In the genomic region with DNA sequence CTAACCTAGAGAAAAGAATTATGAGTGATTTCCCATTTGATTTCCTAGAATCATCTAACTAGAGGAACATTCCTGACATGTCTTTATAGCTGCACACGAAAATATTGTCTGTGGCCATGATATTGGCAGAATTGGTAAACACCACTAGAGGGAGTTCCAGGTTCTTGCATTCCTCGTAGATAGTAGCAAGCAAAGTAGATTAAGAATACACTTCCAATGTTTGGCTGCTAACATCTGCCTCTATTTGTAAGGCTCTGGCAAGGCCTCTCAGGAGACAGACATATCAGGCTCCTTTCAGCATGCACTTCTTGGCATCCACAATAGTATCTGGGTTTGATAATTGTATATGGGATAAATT, we compare ENCODE assay signal across 9 mouse cellular contexts. TPM values are rescaled to one million over a fixed set of nuclear protein-coding genes. Genes with fewer than 3 reads are reported as not detected.
DNase-seq lines count a peak whose midpoint lies in the region; ATAC-seq and TF ChIP-seq lines count a peak whose summit lies in the region.
"Had no signal": no experiment of that assay in that cellular context is flagged by ENCODE, and none has a peak within 500 bp of the region (broad histone marks: within the 10 kb centered on the region; RNA-seq: fewer than 3 reads in every experiment).

No protein-coding gene starts in this region.

- dilution Hi-C loops in CH12.LX (cut with MboI; ENCODE audit: extremely low pct_ligation_motif_present, extremely low pct_unique_long_range_greater_than_20kb, low sequenced_read_pairs) = no loop called here

- no peak overlapping the region; the same call in 1 of the 2 replicates for H3K9ac ChIP-seq in CH12.LX (ENCODE audit: insufficient read depth, low read depth)
- no peak overlapping the region for H3K9ac ChIP-seq in liver, embryonic 14.5 days (replicated peaks)

- peaks cover 20% of the 10 kb centered on the region for H3K79me2 ChIP-seq in CH12.LX (replicated peaks; ENCODE audit: control insufficient read depth, extremely low read depth, insufficient read depth, poor library complexity, severe bottlenecking)

- H3K36me3 ChIP-seq in CH12.LX (replicated peaks in 1 of 2; ENCODE audit: control insufficient read depth in 1 of 2, insufficient read depth in 1 of 2, low read length in 1 of 2) = peaks cover 0 to 9% of the 10 kb centered on the region in 2 experiments
- no peaks in the 10 kb centered on the region; the same call in 1 of the 2 replicates for H3K36me3 ChIP-seq in liver, embryonic 14.5 days (replicated peaks; ENCODE audit: control insufficient read depth, insufficient read depth, low read depth)
- H3K36me3 ChIP-seq: heart, embryonic 15.5 days had no signal

- WGBS in liver, embryonic 14.5 days (ENCODE audit: insufficient replicate concordance) = 10% methylated on average over 2 of the region's 2 CpGs

- ATAC-seq in liver, embryonic 14.5 days (ENCODE audit: insufficient read depth) = no peak

- H3K9me3 ChIP-seq in CH12.LX (replicated peaks; ENCODE audit: low read length) = no peaks in the 10 kb centered on the region
- H3K9me3 ChIP-seq in liver, embryonic 14.5 days (ENCODE audit: control insufficient read depth, low read length) = no peaks in the 10 kb centered on the region
- H3K9me3 ChIP-seq: heart, embryonic 15.5 days had no signal

- peaks cover 13% of the 10 kb centered on the region for H3K27me3 ChIP-seq in CH12.LX (replicated peaks)
- H3K27me3 ChIP-seq in liver, embryonic 14.5 days (ENCODE audit: control insufficient read depth, insufficient read depth, low read length) = peaks cover 2% of the 10 kb centered on the region

- peak overlapping the region in 2 of 3 experiments; percentile 71 to 89 for H3K4me3 ChIP-seq in CH12.LX (replicated peaks in 1 of 3; ENCODE audit: low read depth in 2 of 3, low read length in 2 of 3, poor library complexity in 1 of 3)
- no peak overlapping the region for H3K4me3 ChIP-seq in liver, embryonic 14.5 days (ENCODE audit: insufficient read depth in 1 of 2, low read depth in 2 of 2, low read length in 2 of 2)

- no peak overlapping the region; the same call in 1 of the 2 replicates for H3K4me2 ChIP-seq in CH12.LX (ENCODE audit: insufficient read depth, low read depth, poor library complexity, severe bottlenecking)
- peak overlapping the region; percentile 84; the same call in 1 of the 2 replicates for H3K4me2 ChIP-seq in liver, embryonic 14.5 days (ENCODE audit: low read depth)

- H3K4me1 ChIP-seq in CH12.LX (ENCODE audit: control insufficient read depth in 1 of 2, insufficient read depth in 2 of 2) = peaks cover 0 to 15% of the 10 kb centered on the region in 2 experiments; a peak in 1 of 4 replicates
- peaks cover 6 to 8% of the 10 kb centered on the region in 2 experiments for H3K4me1 ChIP-seq in liver, embryonic 14.5 days (replicated peaks; ENCODE audit: control insufficient read depth in 2 of 2, insufficient read depth in 2 of 2, low read length in 1 of 2)

- TF ChIP-seq RAD21 in CH12.LX (IDR thresholded peaks at IDR 0.05; ENCODE audit: low read depth, low read length) = peak; percentile 86

- peak; percentile 52 to 86 for TF ChIP-seq CTCF in CH12.LX (conservative IDR thresholded peaks at IDR 0.05 in 1 of 2, IDR thresholded peaks at IDR 0.05 in 1 of 2; ENCODE audit: low read depth in 2 of 2, low read length in 2 of 2)
- TF ChIP-seq CTCF in liver, embryonic 14.5 days (IDR thresholded peaks at IDR 0.05; ENCODE audit: low read depth) = peak; percentile 73

- TF ChIP-seq EP300 in CH12.LX (IDR thresholded peaks at IDR 0.05; ENCODE audit: low read length) = no peak
- TF ChIP-seq EP300 in liver, embryonic 14.5 days (IDR thresholded peaks at IDR 0.05; ENCODE audit: low read depth) = no peak

- DNase-seq in kidney, adult 9 months = peak; percentile 41
- no peak for DNase-seq in kidney, adult 18-20 months
- DNase-seq in CH12.LX (ENCODE audit: extremely low read depth) (peak; percentile 77), adipocyte (ENCODE audit: low spot score) (peak; percentile 70)
- DNase-seq in liver, embryonic 14.5 days (ENCODE audit: low read depth in 3 of 3, low spot score in 3 of 3) = peak; percentile 50 to 59 (median 56)
- DNase-seq in right cerebral cortex, postnatal 36 days (ENCODE audit: low spot score in 2 of 2) = no peak
- DNase-seq in ovary, postnatal 10 days (ENCODE audit: low spot score) = no peak
- DNase-seq in adrenal gland, postnatal 25 days = no peak

- TF ChIP-seq POLR2A in CH12.LX (IDR thresholded peaks at IDR 0.05; ENCODE audit: low read depth, low read length) = no peak

- H3K27ac ChIP-seq in CH12.LX (ENCODE audit: insufficient read depth, low read depth) = no peak overlapping the region
- H3K27ac ChIP-seq in liver, embryonic 14.5 days = no peak overlapping the region
- H3K27ac ChIP-seq: heart, embryonic 15.5 days had no signal

- in situ Hi-C loops in CH12.LX (cut with MboI; ENCODE audit: low pct_ligation_motif_present, low pct_unique_long_range_greater_than_20kb, low sequenced_read_pairs) = no loop called here

TF ChIP-seq in CH12.LX, 34 proteins besides CTCF, POLR2A, EP300 and RAD21:
- TF ChIP-seq HCFC1 (IDR thresholded peaks at IDR 0.05; ENCODE audit: low read depth, low read length) = no peak
- peak; percentile 66; the same call in 1 of the 2 replicates for TF ChIP-seq SIN3A (IDR thresholded peaks at IDR 0.05; ENCODE audit: low read length)
- 0 out of 2 replicates have a peak, but pooled peaks have one; percentile 13 for TF ChIP-seq JUND (conservative IDR thresholded peaks at IDR 0.05; ENCODE audit: low read depth, low read length)
- TF ChIP-seq TBP (conservative IDR thresholded peaks at IDR 0.05; ENCODE audit: low read depth, low read length) = 0 out of 2 replicates have a peak, but pooled peaks have one; percentile 18
- TF ChIP-seq MAFK (IDR thresholded peaks at IDR 0.05; ENCODE audit: insufficient replicate concordance, low read length) = no peak
- no peak for TF ChIP-seq TCF12 (IDR thresholded peaks at IDR 0.05; ENCODE audit: low read depth, low read length)
- no peak for TF ChIP-seq UBTF (IDR thresholded peaks at IDR 0.05; ENCODE audit: low read depth, low read length)
- no peak for TF ChIP-seq ZC3H11A (IDR thresholded peaks at IDR 0.05; ENCODE audit: low read depth, low read length)
- TF ChIP-seq SMC3 (IDR thresholded peaks at IDR 0.05; ENCODE audit: low read depth, low read length) = peak; percentile 66

RNA-seq across cellular contexts. Expression of gene Bub1, which starts 1.1 kb away (rescaled TPM):
- total RNA-seq in CH12.LX (2012; rRNA removed) (46.6 and 47.0 TPM in 2 replicates), CH12.LX (2014; rRNA removed) (131 and 133 TPM in 2 replicates)
- polyA plus RNA-seq in CH12.LX (2012; ENCODE audit: insufficient read length, low read depth) = 59.0 and 66.2 TPM in 2 replicates
- 10.8 and 17.0 TPM in 2 replicates for polyA plus RNA-seq in liver, embryonic 14.5 days (2012; rRNA removed)
- 11.5 and 14.5 TPM in 2 replicates for polyA plus RNA-seq in liver, embryonic 14.5 days (2014; fragmentation: Nextera tagmentation; extraction: Ambion mirVana)
- 3.4 and 5.1 TPM in 2 replicates for total RNA-seq in adrenal gland, postnatal 25 days (2021)

RNA-seq across cellular contexts. Expression of gene Acoxl, which starts 5.9 kb away (rescaled TPM):
- total RNA-seq in CH12.LX (2012; rRNA removed) (0.25 and 0.29 TPM in 2 replicates), CH12.LX (2014; rRNA removed) (0.15 TPM in 1 of 2 replicates, not detected in the other)
- polyA plus RNA-seq in CH12.LX (2012; ENCODE audit: insufficient read length, low read depth) = 0.20 and 0.43 TPM in 2 replicates
- not detected in 2 replicates for polyA plus RNA-seq in liver, embryonic 14.5 days (2012; rRNA removed)
- not detected in 2 replicates for polyA plus RNA-seq in liver, embryonic 14.5 days (2014; fragmentation: Nextera tagmentation; extraction: Ambion mirVana)
- total RNA-seq in adrenal gland, postnatal 25 days (2021) = 1.7 and 2.1 TPM in 2 replicates

RNA-seq across cellular contexts. Expression of gene Mtln, which starts 40.5 kb away (rescaled TPM):
- 43.9 and 51.3 TPM in 2 replicates for total RNA-seq in CH12.LX (2012; rRNA removed)
- 37.2 and 47.2 TPM in 2 replicates for total RNA-seq in CH12.LX (2014; rRNA removed)
- polyA plus RNA-seq in CH12.LX (2012; ENCODE audit: insufficient read length, low read depth) = 35.4 and 40.7 TPM in 2 replicates
- 9.8 and 24.3 TPM in 2 replicates for polyA plus RNA-seq in liver, embryonic 14.5 days (2012; rRNA removed)
- 25.4 and 28.1 TPM in 2 replicates for polyA plus RNA-seq in liver, embryonic 14.5 days (2014; fragmentation: Nextera tagmentation; extraction: Ambion mirVana)
- total RNA-seq in adrenal gland, postnatal 25 days (2021) = 83.7 and 107 TPM in 2 replicates

RNA-seq across cellular contexts. Expression of gene Nphp1, which starts 44.1 kb away (rescaled TPM):
- 7.5 and 8.2 TPM in 2 replicates for total RNA-seq in CH12.LX (2012; rRNA removed)
- total RNA-seq in CH12.LX (2014; rRNA removed) = 4.6 and 6.3 TPM in 2 replicates
- 9.7 and 10.5 TPM in 2 replicates for polyA plus RNA-seq in CH12.LX (2012; ENCODE audit: insufficient read length, low read depth)
- 2.9 and 4.9 TPM in 2 replicates for polyA plus RNA-seq in liver, embryonic 14.5 days (2012; rRNA removed)
- polyA plus RNA-seq in liver, embryonic 14.5 days (2014; fragmentation: Nextera tagmentation; extraction: Ambion mirVana) = 5.5 and 6.8 TPM in 2 replicates
- total RNA-seq in adrenal gland, postnatal 25 days (2021) = 17.8 and 27.6 TPM in 2 replicates

Comparison
In these comparisons a context has a peak if more than half of its experiments do, and no peak if none do; other contexts are left out.
1. DNase-seq: peak in kidney, adult 9 months (single experiment), CH12.LX (single experiment), adipocyte (single experiment) and liver, embryonic 14.5 days (3 of 3); none in kidney, adult 18-20 months (single experiment), right cerebral cortex, postnatal 36 days (0 of 2), ovary, postnatal 10 days (single experiment) and adrenal gland, postnatal 25 days (single experiment).
2. H3K4me3 ChIP-seq: peak in CH12.LX (2 of 3); none in liver, embryonic 14.5 days (0 of 2).